Mouse (Mus musculus) embryonic facial prominence, embryonic 15.5 days (tissue): ENCODE measurements around the gene Galnt17. TPM values are rescaled to one million over a fixed set of nuclear protein-coding genes. Genes with fewer than 3 reads are reported as not detected.

Experiments used
- ATAC-seq: fragments of 200-750 bp; cut with Nextera tagmentation; 2 replicates; pipeline ENCODE4 v1.8.0; 2017; ENCODE audit warnings: low read depth, moderate TSS enrichment; ENCODE audit not compliant: insufficient number of reproducible peaks, low FRiP score, low TSS enrichment
- H3K27ac ChIP-seq: fragments of 300-500 bp; sonication (generic); replicated peaks from 2 replicates; pipeline ENCODE4 v1.5.1; 2015; ENCODE audit warnings: mild to moderate bottlenecking, inconsistent platforms
- H3K27me3 ChIP-seq: fragments of 300-500 bp; sonication (generic); 2 replicates; pipeline ENCODE4 v1.6.1; 2015; ENCODE audit warnings: inconsistent platforms
- H3K36me3 ChIP-seq: fragments of 300-500 bp; sonication (generic); 2 replicates; pipeline ENCODE4 v1.6.1; 2015; ENCODE audit warnings: mild to moderate bottlenecking, inconsistent platforms
- H3K4me1 ChIP-seq: fragments of 300-500 bp; sonication (generic); 2 replicates; pipeline ENCODE4 v1.6.1; 2015; ENCODE audit warnings: inconsistent platforms
- H3K4me2 ChIP-seq: fragments of 300-500 bp; sonication (generic); replicated peaks from 2 replicates; pipeline ENCODE4 v1.6.1; 2015; ENCODE audit warnings: mild to moderate bottlenecking, inconsistent platforms
- H3K4me3 ChIP-seq: fragments of 300-500 bp; sonication (generic); replicated peaks from 2 replicates; pipeline ENCODE4 v1.5.1; 2015; ENCODE audit warnings: mild to moderate bottlenecking, inconsistent platforms
- H3K9ac ChIP-seq: fragments of 300-500 bp; sonication (generic); 2 replicates; pipeline ENCODE4 v1.6.1; 2015; ENCODE audit warnings: inconsistent platforms
- H3K9me3 ChIP-seq: fragments of 300-500 bp; sonication (generic); replicated peaks from 2 replicates; pipeline ENCODE4 v1.6.1; 2016; ENCODE audit warnings: inconsistent platforms
- WGBS: fragments of 180-500 bp; shearing (Covaris S2); methylation state at CpG from one replicate; pipeline ENCODE4 v1.1.7; 2015; 5-methylcytosine and 5-hydroxymethylcytosine counted together
- polyA plus RNA-seq: library from polyadenylated mRNA; unstranded; fragments of >200 nt; fragmentation: Nextera tagmentation; extraction: Ambion mirVana; gene quantifications from 2 replicates; pipeline ENCODE4 v1.2.1, GENCODE M21; 2015

The Galnt17 gene
- polyA plus RNA-seq, 1 experiment from 2014 or later, result 4.7 TPM

DNA sequence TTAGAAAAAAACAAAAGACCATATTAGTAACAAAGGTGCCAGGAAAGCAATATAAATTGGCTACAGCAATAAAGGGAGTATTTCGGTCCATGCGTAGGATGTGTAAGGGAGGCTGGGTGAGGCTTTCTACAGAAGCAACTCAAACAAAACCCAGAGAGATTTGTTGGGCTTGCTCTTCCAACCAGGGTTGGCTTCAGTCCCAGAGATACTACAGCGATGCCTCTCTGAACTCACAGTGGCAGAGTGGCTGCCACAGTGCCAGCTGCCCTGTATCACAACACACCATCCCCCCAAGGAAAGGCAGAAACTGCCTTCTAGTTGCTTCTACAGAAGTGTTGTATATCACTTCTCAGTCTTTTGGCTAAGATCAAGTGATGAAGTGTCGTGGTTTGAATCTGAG, 66.6 kb downstream of the Galnt17 start:
- Histone ChIP-seq H3K4me2 (no peak overlapping the region), H3K9ac (no peak overlapping the region), H3K4me3 (no peak overlapping the region), H3K4me1 (no peaks in the 10 kb centered on the region), H3K9me3 (no peaks in the 10 kb centered on the region), H3K27ac (no peak overlapping the region), H3K27me3 (no peaks in the 10 kb centered on the region), H3K36me3 (no peaks in the 10 kb centered on the region)
- ATAC-seq, result no peak
- 80% methylated on average over 4 of the region's 4 CpGs for WGBS

DNA sequence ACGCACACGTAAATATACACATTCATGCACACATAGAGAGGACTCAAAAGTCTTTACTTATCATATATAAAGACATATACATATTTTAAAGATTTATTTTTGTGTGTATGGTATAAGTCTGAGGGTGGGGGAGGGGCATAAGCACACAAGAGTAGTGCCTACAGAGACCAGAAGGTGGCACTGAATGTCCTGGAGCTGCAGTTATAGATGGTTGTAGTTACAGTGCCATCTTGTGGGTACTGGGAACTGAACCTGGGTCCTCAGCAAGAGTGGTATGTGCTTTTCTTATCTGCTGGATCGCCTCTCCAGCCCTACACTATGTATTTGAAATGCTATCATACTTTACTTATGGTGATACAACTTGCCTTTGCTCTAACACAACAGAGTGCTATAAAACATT, 68.5 kb downstream of the Galnt17 start:
- Histone ChIP-seq H3K27ac (no peak overlapping the region), H3K9me3 (no peaks in the 10 kb centered on the region), H3K4me2 (no peak overlapping the region), H3K27me3 (no peaks in the 10 kb centered on the region), H3K4me1 (no peaks in the 10 kb centered on the region), H3K9ac (no peak overlapping the region), H3K4me3 (no peak overlapping the region), H3K36me3 (no peaks in the 10 kb centered on the region)
- 93% methylated on average over 3 of the region's 3 CpGs for WGBS
- no peak for ATAC-seq

DNA sequence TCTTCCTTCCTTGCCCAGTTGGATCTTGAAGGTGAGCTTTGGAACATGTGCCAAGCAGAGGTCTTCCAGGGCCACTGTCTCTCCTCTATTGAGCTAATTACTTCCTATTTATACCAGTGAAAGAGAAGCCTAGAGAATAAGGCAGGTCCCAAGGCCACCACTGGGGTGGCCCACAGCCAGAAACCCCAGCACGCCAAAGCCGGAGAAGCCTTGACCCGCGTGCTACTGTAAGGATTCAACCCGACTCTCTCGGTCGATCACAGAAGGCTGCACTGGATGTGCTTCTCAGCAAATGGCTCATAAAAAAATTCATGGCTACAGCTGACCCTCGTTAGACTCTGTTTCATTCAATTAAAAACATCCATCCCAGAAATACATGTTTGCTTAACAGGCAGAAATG, 71.4 kb downstream of the Galnt17 start:
- H3K4me1 ChIP-seq, result no peaks in the 10 kb centered on the region
- ATAC-seq, result no peak
- H3K9me3 ChIP-seq, result no peaks in the 10 kb centered on the region
- 55% methylated on average over 8 of the region's 8 CpGs for WGBS
- H3K4me2 ChIP-seq, result no peak overlapping the region
- no peak overlapping the region for H3K27ac ChIP-seq
- no peak overlapping the region for H3K9ac ChIP-seq
- no peaks in the 10 kb centered on the region for H3K36me3 ChIP-seq
- H3K27me3 ChIP-seq, result no peaks in the 10 kb centered on the region
- no peak overlapping the region for H3K4me3 ChIP-seq

DNA sequence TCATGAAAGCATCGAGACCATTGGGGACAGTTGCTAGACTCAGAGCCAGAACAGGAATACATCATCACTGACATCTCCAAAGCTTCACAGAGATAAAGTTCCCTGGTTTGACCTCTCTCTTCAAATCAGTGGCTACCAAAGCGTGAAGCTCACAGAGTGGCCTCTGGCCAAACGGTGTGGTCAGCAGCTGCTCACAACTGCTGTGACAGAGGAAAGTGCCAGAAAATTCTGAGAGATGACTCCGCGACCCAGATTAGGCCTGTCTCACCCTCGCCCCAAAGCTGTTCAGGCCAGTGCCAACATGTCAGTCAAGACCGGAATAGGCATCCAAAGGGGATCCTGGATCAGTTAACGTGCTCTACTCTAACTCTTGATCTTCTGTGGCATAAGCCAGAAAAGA, 74.5 kb downstream of the Galnt17 start:
- no peaks in the 10 kb centered on the region for H3K9me3 ChIP-seq
- no peaks in the 10 kb centered on the region for H3K36me3 ChIP-seq
- H3K4me3 ChIP-seq, result no peak overlapping the region
- ATAC-seq, result no peak
- 85% methylated on average over 8 of the region's 8 CpGs for WGBS
- H3K4me2 ChIP-seq, result no peak overlapping the region
- H3K9ac ChIP-seq, result no peak overlapping the region
- no peaks in the 10 kb centered on the region for H3K27me3 ChIP-seq
- H3K4me1 ChIP-seq, result 0 out of 2 replicates have a peak, but pooled peaks cover 4% of the 10 kb centered on the region
- no peak overlapping the region for H3K27ac ChIP-seq

DNA sequence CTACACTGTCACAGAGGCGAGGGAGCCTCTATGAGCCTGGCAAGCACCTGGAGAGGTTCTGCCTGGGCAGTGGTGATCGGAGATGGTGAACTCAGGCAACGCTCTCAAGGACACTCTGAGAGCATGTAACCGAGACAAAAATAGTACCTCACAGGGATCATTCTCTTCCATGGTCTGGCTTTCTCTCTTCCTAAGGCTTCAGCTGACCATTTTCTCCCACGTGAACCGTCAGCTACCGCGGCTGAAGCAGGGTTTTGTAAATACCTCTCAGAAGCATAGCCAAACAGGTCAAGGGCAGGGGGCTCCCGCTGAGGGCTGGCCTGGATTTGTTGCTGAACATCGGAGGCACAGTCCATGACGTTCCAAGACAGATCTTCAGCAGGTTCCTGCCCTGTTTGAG, 77.2 kb downstream of the Galnt17 start:
- Histone ChIP-seq H3K9ac (no peak overlapping the region), H3K9me3 (no peaks in the 10 kb centered on the region), H3K27me3 (no peaks in the 10 kb centered on the region), H3K4me1 (0 out of 2 replicates have a peak, but pooled peaks cover 4% of the 10 kb centered on the region), H3K4me2 (no peak overlapping the region), H3K36me3 (no peaks in the 10 kb centered on the region), H3K4me3 (no peak overlapping the region), H3K27ac (no peak overlapping the region)
- 77% methylated on average over 11 of the region's 11 CpGs for WGBS
- no peak for ATAC-seq

DNA sequence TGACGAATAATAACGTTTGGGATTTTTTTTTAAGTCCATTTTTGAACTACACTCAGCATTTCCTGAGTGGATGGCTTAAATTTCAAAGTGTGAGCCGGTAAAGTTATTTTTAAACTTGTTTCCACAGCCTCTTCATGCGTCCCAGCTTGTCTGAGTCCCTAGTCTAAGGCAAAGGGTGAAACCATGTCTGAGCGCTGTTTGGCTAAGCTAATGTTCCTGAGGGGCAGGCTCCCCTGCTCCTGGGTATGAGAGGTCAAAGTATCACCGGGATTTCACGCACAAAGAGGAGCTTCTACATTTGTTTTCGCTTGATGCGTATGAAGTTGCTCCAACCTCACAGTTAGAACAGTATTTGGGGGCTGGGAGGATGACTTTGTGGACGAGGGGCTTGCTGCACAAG, 78.6 kb downstream of the Galnt17 start:
- H3K4me2 ChIP-seq, result no peak overlapping the region
- H3K36me3 ChIP-seq, result no peaks in the 10 kb centered on the region
- H3K27ac ChIP-seq, result no peak overlapping the region
- H3K9ac ChIP-seq, result no peak overlapping the region
- H3K9me3 ChIP-seq, result no peaks in the 10 kb centered on the region
- ATAC-seq, result no peak
- no peak overlapping the region for H3K4me3 ChIP-seq
- 41% methylated on average over 10 of the region's 10 CpGs for WGBS
- 0 out of 2 replicates have a peak, but pooled peaks cover 4% of the 10 kb centered on the region for H3K4me1 ChIP-seq
- H3K27me3 ChIP-seq, result no peaks in the 10 kb centered on the region

DNA sequence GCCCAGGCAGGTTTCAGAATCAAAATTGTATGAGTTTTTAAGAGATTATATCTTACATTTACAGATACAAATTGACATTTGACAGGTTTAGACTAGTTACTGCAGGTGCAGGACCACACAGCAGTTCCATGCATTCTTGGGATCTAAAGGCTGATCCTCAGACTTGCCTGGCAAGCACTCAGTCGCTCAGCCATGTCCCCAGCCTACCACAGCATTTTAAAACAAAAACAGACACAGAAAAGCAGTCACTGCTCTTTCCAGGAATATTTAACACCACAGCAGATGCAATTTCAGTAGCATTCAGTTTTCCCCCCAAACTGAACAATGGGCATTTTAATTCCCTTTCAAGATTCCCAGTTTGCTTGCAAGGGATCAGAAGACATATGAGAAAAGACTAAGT, 84.9 kb downstream of the Galnt17 start:
- no peaks in the 10 kb centered on the region for H3K9me3 ChIP-seq
- H3K27ac ChIP-seq, result no peak overlapping the region; the same call in 1 of the 2 replicates
- WGBS, result 26% methylated on average over 1 of the region's 1 CpGs
- peaks cover 8% of the 10 kb centered on the region; the same call in 1 of the 2 replicates for H3K4me1 ChIP-seq
- no peaks in the 10 kb centered on the region for H3K36me3 ChIP-seq
- H3K4me2 ChIP-seq, result no peak overlapping the region
- no peak overlapping the region for H3K9ac ChIP-seq
- H3K27me3 ChIP-seq, result no peaks in the 10 kb centered on the region
- ATAC-seq, result no peak
- H3K4me3 ChIP-seq, result no peak overlapping the region

DNA sequence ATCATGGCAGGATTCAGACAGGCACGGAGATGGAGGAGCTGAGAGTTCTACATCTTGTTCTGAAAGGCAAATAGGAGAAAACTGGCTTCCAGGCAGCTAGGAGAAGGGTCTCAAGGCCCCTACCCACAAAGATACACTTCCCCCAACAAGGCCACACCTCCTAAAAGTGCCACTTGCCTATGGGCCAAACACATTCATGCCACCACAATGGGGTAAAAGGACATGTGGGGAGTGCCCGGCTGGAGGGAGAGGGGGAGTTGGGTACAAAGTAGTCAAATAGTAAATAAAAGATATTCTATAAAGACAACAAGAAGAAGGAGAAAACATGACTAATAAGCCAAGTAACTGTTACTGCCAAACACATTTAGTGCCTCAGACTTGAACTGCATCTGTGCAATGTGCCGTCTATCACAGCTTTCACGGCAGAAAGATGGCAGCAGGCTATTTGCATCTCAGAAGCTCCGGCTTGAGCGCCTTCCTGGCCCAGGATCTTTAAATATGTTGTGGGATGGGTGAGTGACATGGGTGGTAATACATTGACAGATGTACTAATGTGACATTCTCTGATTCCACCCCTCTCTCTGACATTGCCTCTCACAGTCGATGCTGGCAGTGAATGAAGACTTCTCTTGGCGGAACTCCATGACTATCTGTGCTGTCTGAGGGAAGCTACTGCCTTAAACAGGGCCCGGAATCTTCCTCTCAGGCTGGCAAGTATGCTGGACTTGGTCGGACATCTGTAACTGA, 85.6 kb downstream of the Galnt17 start:
- Histone ChIP-seq H3K36me3 (no peaks in the 10 kb centered on the region), H3K9me3 (no peaks in the 10 kb centered on the region), H3K27me3 (no peaks in the 10 kb centered on the region), H3K9ac (no peak overlapping the region), H3K4me1 (peaks cover 8% of the 10 kb centered on the region; the same call in 1 of the 2 replicates), H3K27ac (no peak overlapping the region), H3K4me2 (no peak overlapping the region), H3K4me3 (no peak overlapping the region)
- no peak for ATAC-seq
- WGBS, result 74% methylated on average over 10 of the region's 10 CpGs

DNA sequence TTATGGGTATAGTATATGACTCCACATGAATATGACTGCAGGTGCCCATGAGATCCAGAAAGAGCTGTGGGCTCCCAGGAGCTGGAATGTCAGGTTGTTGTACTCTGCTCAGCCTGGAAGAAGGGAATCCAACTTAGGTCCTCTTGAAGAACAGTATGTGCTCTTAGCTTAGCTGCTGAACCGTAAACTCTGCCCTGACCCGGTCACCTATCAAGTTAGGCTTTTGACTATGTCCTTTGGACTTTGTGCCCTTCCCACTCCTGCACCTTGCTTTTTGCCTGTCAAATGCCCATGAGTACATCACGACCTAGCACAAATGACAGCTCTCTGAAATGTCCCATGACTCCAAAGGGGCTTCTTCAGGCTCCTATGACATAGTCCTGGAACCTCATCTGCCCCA, 90.1 kb downstream of the Galnt17 start:
- no peak overlapping the region for H3K4me2 ChIP-seq
- no peak overlapping the region for H3K27ac ChIP-seq
- no peak overlapping the region for H3K4me3 ChIP-seq
- WGBS, result 83% methylated on average over 3 of the region's 3 CpGs
- no peaks in the 10 kb centered on the region for H3K36me3 ChIP-seq
- H3K27me3 ChIP-seq, result no peaks in the 10 kb centered on the region
- no peak for ATAC-seq
- H3K4me1 ChIP-seq, result peaks cover 4% of the 10 kb centered on the region; the same call in 1 of the 2 replicates
- H3K9me3 ChIP-seq, result no peaks in the 10 kb centered on the region
- H3K9ac ChIP-seq, result no peak overlapping the region

DNA sequence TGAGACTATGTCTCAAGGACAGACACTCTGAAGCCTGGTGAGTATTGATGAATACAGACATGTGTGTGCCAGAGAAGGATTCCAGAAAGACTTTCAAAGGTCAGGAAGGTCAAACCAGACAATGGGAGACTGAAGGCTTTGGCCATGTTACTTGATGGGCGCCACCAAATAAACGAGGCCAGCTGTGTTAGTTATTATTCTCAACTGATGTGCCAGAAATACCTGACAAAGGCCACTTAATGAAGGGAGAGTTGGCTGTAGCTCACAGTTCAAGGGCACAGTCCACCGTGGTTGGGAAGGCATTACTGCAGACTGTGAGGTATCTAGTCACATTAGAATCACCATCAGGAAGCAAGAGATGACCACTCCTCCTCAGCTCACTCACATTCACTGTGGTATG, 96.7 kb downstream of the Galnt17 start:
- Histone ChIP-seq H3K9me3 (no peaks in the 10 kb centered on the region), H3K4me1 (no peaks in the 10 kb centered on the region), H3K36me3 (no peaks in the 10 kb centered on the region), H3K4me2 (no peak overlapping the region), H3K27ac (no peak overlapping the region), H3K4me3 (no peak overlapping the region), H3K27me3 (no peaks in the 10 kb centered on the region), H3K9ac (no peak overlapping the region)
- WGBS, result 76% methylated on average over 3 of the region's 3 CpGs
- no peak for ATAC-seq

DNA sequence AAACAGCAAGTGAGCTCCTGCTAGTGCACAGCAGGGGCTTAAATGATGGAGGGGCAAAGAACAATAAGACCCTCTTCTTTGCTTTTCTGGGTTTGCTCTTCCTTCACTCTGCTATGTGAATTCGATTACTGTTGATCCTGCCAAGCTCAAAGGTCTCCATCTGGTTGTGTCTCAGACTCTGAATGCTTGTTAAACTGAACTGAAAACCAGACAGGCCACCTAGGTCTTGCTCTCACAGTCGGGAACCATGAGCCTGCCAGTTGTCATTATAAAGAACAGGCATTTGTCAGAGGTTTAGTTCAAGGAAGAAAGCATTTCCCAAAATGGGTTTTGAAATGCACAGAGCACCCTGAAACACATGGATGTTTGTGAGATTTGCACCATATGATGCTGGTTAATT, 107.2 kb downstream of the Galnt17 start:
- WGBS, result 43% methylated on average over 2 of the region's 2 CpGs
- Histone ChIP-seq H3K9ac (no peak overlapping the region), H3K4me1 (no peaks in the 10 kb centered on the region), H3K27me3 (no peaks in the 10 kb centered on the region), H3K4me3 (no peak overlapping the region), H3K27ac (no peak overlapping the region), H3K36me3 (no peaks in the 10 kb centered on the region), H3K9me3 (no peaks in the 10 kb centered on the region), H3K4me2 (no peak overlapping the region)
- no peak for ATAC-seq

DNA sequence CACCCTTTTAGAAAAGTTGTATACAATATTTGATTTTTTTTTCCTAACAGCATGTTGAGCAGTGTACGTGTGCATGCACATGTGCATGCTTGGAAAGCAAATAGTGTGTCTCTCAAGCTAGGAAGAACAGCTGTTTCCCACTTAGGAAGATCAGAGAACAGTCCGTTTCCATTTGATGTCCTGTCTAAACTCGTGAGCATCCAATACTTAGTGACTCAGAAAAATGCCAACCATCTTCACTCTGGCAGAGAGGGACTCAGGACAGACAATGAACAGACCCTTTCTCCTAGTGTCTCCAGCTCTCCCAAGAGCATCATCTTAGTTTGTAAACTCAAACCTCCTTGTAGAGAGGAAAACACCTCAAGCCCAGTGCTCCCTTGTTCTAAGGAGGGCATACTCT, 116.0 kb downstream of the Galnt17 start:
- Histone ChIP-seq H3K9me3 (no peaks in the 10 kb centered on the region), H3K9ac (no peak overlapping the region), H3K27ac (no peak overlapping the region), H3K4me2 (no peak overlapping the region), H3K27me3 (no peaks in the 10 kb centered on the region), H3K36me3 (no peaks in the 10 kb centered on the region), H3K4me1 (no peaks in the 10 kb centered on the region), H3K4me3 (no peak overlapping the region)
- ATAC-seq, result no peak
- 31% methylated on average over 3 of the region's 3 CpGs for WGBS
